In the genomic region with DNA sequence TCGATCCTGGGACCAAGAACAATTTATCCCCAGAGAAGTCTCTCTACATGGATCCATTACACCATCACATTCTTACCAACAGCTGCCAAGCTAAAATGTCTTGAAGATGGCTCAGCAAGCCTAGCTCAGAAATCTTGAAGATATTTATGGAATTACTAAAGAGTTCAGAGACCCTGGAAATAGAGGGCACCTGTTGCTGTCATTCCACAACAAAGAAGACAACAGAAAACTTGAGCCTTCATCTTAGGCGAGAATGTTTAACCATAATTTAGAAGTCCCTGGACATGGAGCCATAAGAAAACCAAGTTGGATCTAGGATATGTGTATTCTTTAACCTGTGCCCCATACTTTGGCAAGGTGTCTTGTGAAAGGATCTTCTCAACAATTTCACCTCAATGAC, we compare ENCODE assay signal across 19 mouse cellular contexts. TPM values are rescaled to one million over a fixed set of nuclear protein-coding genes. Genes with fewer than 3 reads are reported as not detected.
DNase-seq lines count a peak whose midpoint lies in the region; ATAC-seq and TF ChIP-seq lines count a peak whose summit lies in the region.
"Had no signal": no experiment of that assay in that cellular context is flagged by ENCODE, and none has a peak within 500 bp of the region (broad histone marks: within the 10 kb centered on the region; RNA-seq: fewer than 3 reads in every experiment).

No protein-coding gene starts in this region.

- 75% methylated on average over 2 of the region's 2 CpGs for WGBS in embryonic facial prominence, embryonic 14.5 days
- 76% methylated on average over 2 of the region's 2 CpGs for WGBS in embryonic facial prominence, embryonic 10.5 days

- DNase-seq in embryonic facial prominence, embryonic 14.5 days (ENCODE audit: low spot score), result peak; percentile 11
- no peak for DNase-seq in embryonic facial prominence, embryonic 10.5 days (ENCODE audit: low spot score)
- no peak for DNase-seq in spleen, postnatal 14 days (ENCODE audit: low spot score in 2 of 2)
- DNase-seq: adrenal gland, adult 2 months; adrenal gland, adult 8-10 months; adrenal gland, postnatal 10 days; adrenal gland, postnatal 14 days; adrenal gland, postnatal 25 days; adrenal gland, postnatal 36 days; B cell, adult 2 months; cerebellum, adult 11 months; cerebellum, adult 11-12 months; cerebellum, adult 18-20 months had no signal

- ATAC-seq in embryonic facial prominence, embryonic 14.5 days (ENCODE audit: low read depth), result no peak
- ATAC-seq: activated CD4-positive, CD25-positive, alpha-beta regulatory T cell, adult 4 months; CD4-positive, CD25-positive, alpha-beta regulatory T cell, adult 4 months; Patski had no signal

- H3K27me3 ChIP-seq in embryonic facial prominence, embryonic 14.5 days (replicated peaks; ENCODE audit: control insufficient read depth, insufficient read depth, low read length), result no peaks in the 10 kb centered on the region
- H3K27me3 ChIP-seq in embryonic facial prominence, embryonic 10.5 days (replicated peaks; ENCODE audit: low read depth, poor library complexity, severe bottlenecking), result no peaks in the 10 kb centered on the region
- no peaks in the 10 kb centered on the region for H3K27me3 ChIP-seq in myocyte (ENCODE audit: control insufficient read depth, insufficient read depth, insufficient read length)
- H3K27me3 ChIP-seq: CH12.LX had no signal

- no peaks in the 10 kb centered on the region for H3K4me1 ChIP-seq in embryonic facial prominence, embryonic 14.5 days (ENCODE audit: control insufficient read depth, insufficient read depth, low read length)
- H3K4me1 ChIP-seq in embryonic facial prominence, embryonic 10.5 days, result no peaks in the 10 kb centered on the region

- no peaks in the 10 kb centered on the region for H3K79me2 ChIP-seq in myocyte (ENCODE audit: control insufficient read depth, insufficient read depth)

- H3ac ChIP-seq in myocyte (ENCODE audit: control insufficient read depth, insufficient read length), result no peak overlapping the region

- H3K4me2 ChIP-seq in embryonic facial prominence, embryonic 14.5 days (ENCODE audit: low read depth, low read length), result no peak overlapping the region
- peak overlapping the region; percentile 18 for H3K4me2 ChIP-seq in myocyte (ENCODE audit: low read depth)

- no peak for TF ChIP-seq POLR2A in myocyte (IDR thresholded peaks at IDR 0.05; ENCODE audit: insufficient read length, low read depth)

- H3K4me3 ChIP-seq in embryonic facial prominence, embryonic 14.5 days (ENCODE audit: low read depth, low read length), result no peak overlapping the region
- H3K4me3 ChIP-seq in embryonic facial prominence, embryonic 10.5 days, result no peak overlapping the region
- H3K4me3 ChIP-seq in myocyte, result no peak overlapping the region

- H3K36me3 ChIP-seq in embryonic facial prominence, embryonic 14.5 days (ENCODE audit: control insufficient read depth, insufficient read depth, low read length), result no peaks in the 10 kb centered on the region
- H3K36me3 ChIP-seq in embryonic facial prominence, embryonic 10.5 days (replicated peaks), result no peaks in the 10 kb centered on the region
- no peaks in the 10 kb centered on the region for H3K36me3 ChIP-seq in myocyte (ENCODE audit: control insufficient read depth, insufficient read depth)
- H3K36me3 ChIP-seq: G1E had no signal

- no peaks in the 10 kb centered on the region for H3K9me3 ChIP-seq in embryonic facial prominence, embryonic 14.5 days (ENCODE audit: control insufficient read depth, low read length)
- H3K9me3 ChIP-seq in embryonic facial prominence, embryonic 10.5 days, result no peaks in the 10 kb centered on the region
- H3K9me3 ChIP-seq: G1E had no signal

- H3K9ac ChIP-seq in embryonic facial prominence, embryonic 14.5 days (ENCODE audit: low read depth, low read length), result no peak overlapping the region

- H3K27ac ChIP-seq in embryonic facial prominence, embryonic 14.5 days (replicated peaks; ENCODE audit: low read depth, low read length), result no peak overlapping the region
- no peak overlapping the region for H3K27ac ChIP-seq in embryonic facial prominence, embryonic 10.5 days (replicated peaks)

TF ChIP-seq in myocyte, 11 proteins besides CTCF, POLR2A, EP300 and RAD21:
- no peak for TF ChIP-seq MAX (IDR thresholded peaks at IDR 0.05; ENCODE audit: low read depth)
- no peak for TF ChIP-seq TCF3 (IDR thresholded peaks at IDR 0.05; ENCODE audit: insufficient read length, low read depth)
- TF ChIP-seq MYOD1 (IDR thresholded peaks at IDR 0.05; ENCODE audit: control insufficient read depth in 1 of 3, insufficient read length in 2 of 3, low read depth in 2 of 3), result peak; percentile 60 to 64 (median 64)
- TF ChIP-seq POLR2AphosphoS2 (IDR thresholded peaks at IDR 0.05; ENCODE audit: insufficient read length, low read depth), result no peak
- TF ChIP-seq MYOG (IDR thresholded peaks at IDR 0.05; ENCODE audit: control insufficient read depth in 1 of 3, insufficient read depth in 1 of 3, insufficient read length in 2 of 3, low read depth in 2 of 3), result no peak
- no peak for TF ChIP-seq USF1 (IDR thresholded peaks at IDR 0.05; ENCODE audit: low read depth)
- TF ChIP-seq E2F4 (IDR thresholded peaks at IDR 0.05; ENCODE audit: insufficient read depth), result no peak
- peak; percentile 12 for TF ChIP-seq TCF12 (IDR thresholded peaks at IDR 0.05; ENCODE audit: insufficient read depth, poor library complexity, severe bottlenecking)
- no peak for TF ChIP-seq CEBPB (IDR thresholded peaks at IDR 0.05; ENCODE audit: insufficient read depth, poor library complexity, severe bottlenecking)
- no peak for TF ChIP-seq REST (IDR thresholded peaks at IDR 0.05; ENCODE audit: insufficient read depth, insufficient read length)
- no peak for TF ChIP-seq SRF (IDR thresholded peaks at IDR 0.05; ENCODE audit: control insufficient read depth, insufficient read length, low read depth)

RNA-seq across cellular contexts. Expression of gene Wdr44, which starts 16.3 kb away (rescaled TPM):
- 16.8 and 18.8 TPM in 2 replicates for polyA plus RNA-seq in embryonic facial prominence, embryonic 14.5 days (2014; fragmentation: Nextera tagmentation; extraction: Ambion mirVana)
- 4.4 and 4.8 TPM in 2 replicates for polyA plus RNA-seq in embryonic facial prominence, embryonic 10.5 days (2016; fragmentation: Nextera tagmentation; extraction: Ambion mirVana)
- polyA plus RNA-seq in myocyte (2012; fragmentation: generic; extraction: Trizol), result 8.1 TPM
